Mouse (Mus musculus) thymus, adult 2 months (tissue): ENCODE results near the gene Rwdd2b. TPM values are rescaled to one million over a fixed set of nuclear protein-coding genes. Genes with fewer than 3 reads are reported as not detected.

ENCODE experiments used
- DNase-seq: peaks from one replicate; pipeline ENCODE4 v3.0.0; 2021
- H3K27ac ChIP-seq: fragments of 200-500 bp; 2 replicates; pipeline ENCODE4 v1.5.1; 2012; ENCODE audit warnings: low read length, control low read depth; ENCODE audit not compliant: control insufficient read depth, insufficient read depth
- H3K27me3 ChIP-seq: fragments of 200-500 bp; 2 replicates; pipeline ENCODE4 v1.6.1; 2012; ENCODE audit warnings: mild to moderate bottlenecking, low read length, moderate library complexity, mixed read lengths; ENCODE audit not compliant: control insufficient read depth, insufficient read depth
- H3K36me3 ChIP-seq: fragments of 200-500 bp; 2 replicates; pipeline ENCODE4 v1.6.1; 2012; ENCODE audit warnings: mild to moderate bottlenecking, low read length, moderate library complexity; ENCODE audit not compliant: control insufficient read depth, insufficient read depth
- H3K4me1 ChIP-seq: fragments of 200-500 bp; replicated peaks from 2 replicates; pipeline ENCODE4 v1.6.1; 2012; ENCODE audit warnings: low read length; ENCODE audit not compliant: control insufficient read depth, insufficient read depth
- H3K4me3 ChIP-seq: fragments of 200-500 bp; 2 replicates; pipeline ENCODE4 v1.5.1; 2012; ENCODE audit warnings: mild to moderate bottlenecking, low read length, control low read depth, moderate library complexity; ENCODE audit not compliant: control insufficient read depth, insufficient read depth
- CTCF ChIP-seq: fragments of 200-500 bp; IDR thresholded peaks from 2 replicates; pipeline ENCODE4 v1.5.1; 2012; ENCODE audit warnings: mild to moderate bottlenecking, control low read depth, low read length, moderate library complexity, borderline replicate concordance; ENCODE audit not compliant: control insufficient read depth, poor library complexity, insufficient read depth; ENCODE audit errors: extremely low read depth
- POLR2A ChIP-seq: fragments of 200-500 bp; IDR thresholded peaks from 2 replicates; pipeline ENCODE4 v1.6.1; 2012; ENCODE audit warnings: mild to moderate bottlenecking, low read length, control low read depth, moderate library complexity; ENCODE audit not compliant: control insufficient read depth, poor library complexity, insufficient read depth; ENCODE audit errors: extremely low read depth
- WGBS: fragments of 180-500 bp; shearing (Covaris S2); methylation state at CpG from one replicate; pipeline ENCODE4 v1.1.7; 2018; 5-methylcytosine and 5-hydroxymethylcytosine counted together
- polyA plus RNA-seq: library from polyadenylated mRNA; depleted of rRNA; stranded (reverse); fragments of >200 nt; gene quantifications from 2 replicates; pipeline ENCODE4 v1.2.3, GENCODE M21; 2012

The Rwdd2b gene
- polyA plus RNA-seq, 1 experiment = 9.5 TPM

- no peak for TF ChIP-seq CTCF
- WGBS = 75% methylated on average over 5 of the region's 5 CpGs
- Histone ChIP-seq H3K4me3 (no peak overlapping the region), H3K36me3 (no peaks in the 10 kb centered on the region), H3K27me3 (no peaks in the 10 kb centered on the region), H3K27ac (no peak overlapping the region), H3K4me1 (peaks cover 8% of the 10 kb centered on the region)
- DNase-seq = no peak
Observed at GRCm38 (mm10) chr16:87442291-87442690, 1.9 kb upstream of the Rwdd2b start.

GRCm38 (mm10) chr16:87441089-87441488 is 716 bp upstream of the Rwdd2b start:
- no peaks in the 10 kb centered on the region for H3K27me3 ChIP-seq
- no peak overlapping the region; the same call in 1 of the 2 replicates for H3K27ac ChIP-seq
- no peaks in the 10 kb centered on the region for H3K36me3 ChIP-seq
- no peak for TF ChIP-seq CTCF
- no peak for TF ChIP-seq POLR2A
- DNase-seq = peak; percentile 37
- peak overlapping the region; percentile 31; the same call in 1 of the 2 replicates for H3K4me3 ChIP-seq
- peaks cover 8% of the 10 kb centered on the region for H3K4me1 ChIP-seq
- 3% methylated on average over 9 of the region's 9 CpGs for WGBS

- H3K4me3 ChIP-seq = no peak overlapping the region
- H3K27ac ChIP-seq = no peak overlapping the region
- peaks cover 8% of the 10 kb centered on the region for H3K4me1 ChIP-seq
- DNase-seq = no peak
- H3K36me3 ChIP-seq = no peaks in the 10 kb centered on the region
- no peaks in the 10 kb centered on the region for H3K27me3 ChIP-seq
- TF ChIP-seq POLR2A (no peak), CTCF (no peak)
- WGBS = 92% methylated on average over 8 of the region's 8 CpGs
Observed at GRCm38 (mm10) chr16:87438697-87439096, 1.7 kb downstream of the Rwdd2b start.

DNA sequence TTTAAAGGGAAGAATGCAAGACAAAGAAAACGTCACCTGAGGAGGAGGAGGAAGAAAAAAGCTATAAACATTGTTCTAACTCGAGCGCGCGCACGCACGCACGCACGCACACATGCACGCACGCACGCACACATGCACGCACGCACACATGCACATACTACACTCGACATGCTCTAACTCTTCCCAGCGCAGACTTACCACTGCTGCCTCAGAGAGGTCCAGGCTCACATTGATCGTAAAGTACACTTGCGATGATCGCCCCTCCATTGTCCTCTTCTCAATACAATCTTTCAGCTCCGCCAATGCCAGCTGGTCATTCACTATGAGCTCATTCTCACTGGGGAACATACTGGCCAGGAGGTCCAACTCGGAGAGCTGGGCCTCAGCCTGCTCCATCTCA is 3.3 kb downstream of the Rwdd2b start:
- 97% methylated on average over 21 of the region's 21 CpGs for WGBS

DNA sequence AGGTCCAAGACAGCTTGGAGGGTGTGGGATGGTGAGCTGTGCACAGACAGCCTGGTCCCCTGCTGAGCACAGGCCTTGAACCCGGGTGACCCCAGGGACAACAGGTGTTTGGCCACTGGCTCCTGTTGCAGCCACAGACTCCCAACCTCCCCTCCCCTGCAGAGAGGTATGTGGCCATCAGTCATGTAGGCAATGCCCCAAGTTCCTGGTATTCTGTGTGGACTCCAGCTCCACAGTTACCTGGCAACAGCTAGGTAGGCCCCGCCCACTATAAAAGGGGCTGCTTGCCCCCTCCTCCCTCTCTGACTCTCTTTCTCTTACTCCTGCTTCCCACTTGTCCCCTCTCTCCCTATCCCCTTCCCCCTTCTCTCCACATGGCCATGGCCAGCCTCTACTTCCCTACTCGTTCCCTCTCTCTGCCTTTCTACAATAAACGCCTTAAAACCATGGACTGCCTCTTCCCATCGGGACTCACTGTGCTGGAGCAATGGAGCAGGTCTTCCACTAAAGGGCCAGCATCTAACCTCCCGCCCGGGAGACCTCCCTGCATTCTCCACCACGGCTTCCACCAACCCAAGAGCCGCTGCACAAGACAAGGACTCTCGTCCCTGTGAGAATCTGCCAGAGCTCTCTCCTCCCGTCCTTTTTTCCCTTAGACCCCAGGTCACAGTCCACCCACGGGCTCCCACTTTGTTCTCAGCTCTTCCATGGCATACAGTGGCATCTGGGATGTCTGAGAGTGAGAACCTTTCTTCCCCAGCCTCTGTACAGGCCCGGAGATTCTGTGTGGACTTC is 4.8 kb downstream of the Rwdd2b start:
- Histone ChIP-seq H3K4me3 (no peak overlapping the region), H3K36me3 (no peaks in the 10 kb centered on the region), H3K27ac (no peak overlapping the region), H3K27me3 (no peaks in the 10 kb centered on the region), H3K4me1 (peaks cover 6% of the 10 kb centered on the region)
- TF ChIP-seq POLR2A (no peak), CTCF (no peak)
- no peak for DNase-seq
- WGBS = 97% methylated on average over 13 of the region's 13 CpGs

More for the DNA sequence above, 3.3 kb downstream of the Rwdd2b start:
- H3K4me3 ChIP-seq = no peak overlapping the region
- H3K27me3 ChIP-seq = no peaks in the 10 kb centered on the region
- peaks cover 8% of the 10 kb centered on the region for H3K4me1 ChIP-seq
- TF ChIP-seq CTCF (no peak), POLR2A (no peak)
- DNase-seq = no peak
- no peak overlapping the region for H3K27ac ChIP-seq
- no peaks in the 10 kb centered on the region for H3K36me3 ChIP-seq

DNA sequence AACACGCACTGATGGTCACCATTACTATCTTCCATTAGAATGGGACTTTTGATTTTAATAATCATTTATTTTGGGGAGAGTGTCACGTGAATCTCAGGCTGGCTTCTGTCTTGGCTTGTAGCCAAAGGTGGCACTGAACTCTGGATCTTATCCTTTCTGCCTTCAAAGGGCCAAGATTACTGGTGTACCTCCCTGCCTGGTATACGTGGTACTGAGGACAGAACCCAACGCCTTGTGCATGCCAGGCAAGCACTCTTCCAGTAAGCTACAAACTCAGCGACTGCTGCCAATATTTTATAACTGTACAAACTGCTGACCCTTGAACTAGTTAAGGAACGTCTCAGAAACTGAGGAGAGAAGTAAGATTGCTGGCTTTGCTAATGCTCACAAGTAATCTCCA is 5.4 kb downstream of the Rwdd2b start:
- Histone ChIP-seq H3K36me3 (no peaks in the 10 kb centered on the region), H3K27ac (no peak overlapping the region), H3K27me3 (no peaks in the 10 kb centered on the region), H3K4me1 (peaks cover 6% of the 10 kb centered on the region), H3K4me3 (no peak overlapping the region)
- no peak for DNase-seq
- 93% methylated on average over 6 of the region's 6 CpGs for WGBS
- TF ChIP-seq POLR2A (no peak), CTCF (no peak)

DNA sequence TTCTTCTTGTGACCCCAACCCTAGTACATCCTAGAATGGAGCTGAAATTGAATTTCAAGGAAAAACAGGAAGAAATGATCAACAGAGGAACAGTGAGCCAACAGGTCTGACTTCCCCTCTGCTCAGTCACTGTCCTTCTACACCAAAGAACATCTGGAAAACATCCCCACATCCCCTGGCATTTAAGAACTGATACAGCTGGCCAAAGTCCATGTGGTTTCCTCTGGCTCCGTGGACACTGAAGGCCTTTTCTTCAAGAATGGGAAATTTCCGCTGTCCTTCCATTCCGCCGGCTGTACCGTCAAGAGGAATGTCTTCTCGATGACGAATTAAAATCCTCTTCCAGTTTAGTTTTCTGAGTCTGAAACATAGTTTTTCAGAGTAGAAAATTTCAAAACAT is 6.1 kb downstream of the Rwdd2b start:
- TF ChIP-seq CTCF = no peak
- no peak for TF ChIP-seq POLR2A
- H3K27me3 ChIP-seq = no peaks in the 10 kb centered on the region
- no peak for DNase-seq
- 96% methylated on average over 7 of the region's 7 CpGs for WGBS
- peaks cover 4% of the 10 kb centered on the region for H3K4me1 ChIP-seq
- no peaks in the 10 kb centered on the region for H3K36me3 ChIP-seq
- H3K4me3 ChIP-seq = no peak overlapping the region
- H3K27ac ChIP-seq = no peak overlapping the region
